9 mouse cellular contexts compared by ENCODE assay signal in genomic region chr1:39869721-39870201, GRCm38 (mm10). TPM values are rescaled to one million over a fixed set of nuclear protein-coding genes. Genes with fewer than 3 reads are reported as not detected.
DNase-seq lines count a peak whose midpoint lies in the region; ATAC-seq lines count a peak whose summit lies in the region.
"Had no signal": no experiment of that assay in that cellular context is flagged by ENCODE, and none has a peak within 500 bp of the region (broad histone marks: within the 10 kb centered on the region; RNA-seq: fewer than 3 reads in every experiment).

No protein-coding gene starts in this region.

- no peaks in the 10 kb centered on the region for H3K9me3 ChIP-seq in intestine, embryonic 15.5 days
- no peaks in the 10 kb centered on the region for H3K9me3 ChIP-seq in intestine, embryonic 16.5 days (ENCODE audit: control insufficient read depth, low read length)

- 0 out of 2 replicates have a peak overlapping the region, but pooled peaks have one; percentile 10 for H3K27ac ChIP-seq in intestine, embryonic 15.5 days
- H3K27ac ChIP-seq in intestine, embryonic 16.5 days (ENCODE audit: low read length), result no peak overlapping the region

- peaks cover 20% of the 10 kb centered on the region for H3K4me1 ChIP-seq in intestine, embryonic 15.5 days (replicated peaks)
- peaks cover 27% of the 10 kb centered on the region for H3K4me1 ChIP-seq in intestine, embryonic 16.5 days (ENCODE audit: control insufficient read depth, insufficient read depth, low read length)

- H3K4me2 ChIP-seq in intestine, embryonic 15.5 days (replicated peaks), result no peak overlapping the region
- H3K4me2 ChIP-seq in intestine, embryonic 16.5 days (ENCODE audit: low read depth, low read length), result no peak overlapping the region

- no peak overlapping the region for H3K4me3 ChIP-seq in intestine, embryonic 15.5 days (replicated peaks)
- H3K4me3 ChIP-seq in intestine, embryonic 16.5 days (ENCODE audit: low read length), result no peak overlapping the region

- intact Hi-C loops in heart, postnatal 10 days (cut with DNase I), result loop anchor here (2.0 to 5.0 kb wide), 2 partner anchors 31 to 107 kb away; partner anchors contain the start of gene Map4k4

- no peaks in the 10 kb centered on the region for H3K36me3 ChIP-seq in intestine, embryonic 15.5 days
- H3K36me3 ChIP-seq in intestine, embryonic 16.5 days (ENCODE audit: control insufficient read depth, insufficient read depth, low read length), result no peaks in the 10 kb centered on the region

- 74% methylated on average over 12 of the region's 12 CpGs for WGBS in intestine, embryonic 15.5 days
- WGBS in intestine, embryonic 16.5 days, result 72% methylated on average over 12 of the region's 12 CpGs

- H3K27me3 ChIP-seq in intestine, embryonic 15.5 days (replicated peaks), result no peaks in the 10 kb centered on the region
- no peaks in the 10 kb centered on the region for H3K27me3 ChIP-seq in intestine, embryonic 16.5 days (replicated peaks; ENCODE audit: control insufficient read depth, insufficient read depth, low read length)

- DNase-seq in adipocyte (ENCODE audit: low spot score), result peak; percentile 59
- peak; percentile 59 to 70 for DNase-seq in cerebellum, postnatal 14 days
- peak; percentile 59 to 63 for DNase-seq in heart, postnatal 10 days
- no peak for DNase-seq in left cerebral cortex, adult 18-20 months (ENCODE audit: low spot score in 2 of 2)
- no peak for DNase-seq in embryo, embryonic 9.5 days (ENCODE audit: extremely low spot score)
- DNase-seq in lung, postnatal 4 days, result no peak

- no peak overlapping the region for H3K9ac ChIP-seq in intestine, embryonic 15.5 days
- H3K9ac ChIP-seq in intestine, embryonic 16.5 days (ENCODE audit: low read depth, low read length), result no peak overlapping the region

- no peak for ATAC-seq in intestine, embryonic 15.5 days
- no peak for ATAC-seq in intestine, embryonic 16.5 days
- ATAC-seq: lung, postnatal 0 days had no signal

RNA-seq across cellular contexts. Expression of gene Map4k4, which starts 31.0 kb away (rescaled TPM):
- 20.0 and 25.5 TPM in 2 replicates for polyA plus RNA-seq in intestine, embryonic 15.5 days (2015; fragmentation: Nextera tagmentation; extraction: Ambion mirVana)
- polyA plus RNA-seq in intestine, embryonic 16.5 days (2015; fragmentation: Nextera tagmentation; extraction: Ambion mirVana), result 10.1 TPM in 2 replicates
- 100 to 1,000 TPM; 187 to 216 TPM for total RNA-seq in heart, postnatal 10 days (2021)
- 10 to 100 TPM; 87.1 to 95.0 TPM for total RNA-seq in left cerebral cortex, adult 18-20 months (2021)

Comparison
In these comparisons a context has a peak if more than half of its experiments do, and no peak if none do; other contexts are left out.
1. DNase-seq: peak in adipocyte (single experiment), cerebellum, postnatal 14 days (2 of 2) and heart, postnatal 10 days (2 of 2); none in left cerebral cortex, adult 18-20 months (0 of 2), embryo, embryonic 9.5 days (single experiment) and lung, postnatal 4 days (0 of 2).